Mouse (Mus musculus) cortical plate, adult 2 months (tissue): ENCODE data around the gene Rab5if.

Source experiments
- CTCF ChIP-seq: fragments of 200-500 bp; IDR thresholded peaks from 2 replicates; pipeline ENCODE4 v1.5.1; 2011; ENCODE audit warnings: mild to moderate bottlenecking, control low read depth, low read length; ENCODE audit not compliant: insufficient read depth; ENCODE audit errors: extremely low read depth
- POLR2A ChIP-seq: fragments of 200-500 bp; IDR thresholded peaks from 2 replicates; pipeline ENCODE4 v1.6.1; 2011; ENCODE audit warnings: mild to moderate bottlenecking, low read length, control low read depth; ENCODE audit not compliant: insufficient read depth; ENCODE audit errors: extremely low read depth

GRCm38 (mm10) chr2:156844715-156845114 lies 18.2 kb upstream of the Rab5if start:
- TF ChIP-seq CTCF (no peak), POLR2A (no peak)
